Mouse (Mus musculus) G1E (cell line): ENCODE measurements around the gene Prcc. TPM values are rescaled to one million over a fixed set of nuclear protein-coding genes. Genes with fewer than 3 reads are reported as not detected.
A peak's percentile ranks its signal among the peaks of the same experiment; 100 is the strongest.
"Not testable (repeated sequence)": the region's sequence is repeated elsewhere in the genome, so short reads cannot be mapped to it uniquely, and the experiment has no call there.

Experiments used
- ATAC-seq: 2 replicates; pipeline ENCODE4 v1.8.0; 2016; ENCODE audit warnings: mild to moderate bottlenecking; ENCODE audit not compliant: insufficient number of reproducible peaks, poor library complexity, low FRiP score, severe bottlenecking; ENCODE audit errors: extremely low read depth
- DNase-seq: peaks from one replicate; pipeline ENCODE4 v3.0.0; 2012; ENCODE audit warnings: low spot score
- H3K27me3 ChIP-seq: 2 replicates; pipeline ENCODE4 v1.6.1; 2012; ENCODE audit warnings: mild to moderate bottlenecking, low read length, inconsistent platforms; ENCODE audit not compliant: insufficient read depth
- H3K36me3 ChIP-seq: replicated peaks from 2 replicates; pipeline ENCODE3; 2012; ENCODE audit warnings: mild to moderate bottlenecking, inconsistent platforms
- H3K4me1 ChIP-seq: 2 replicates; pipeline ENCODE4 v1.6.1; 2012; ENCODE audit warnings: low read depth, low read length, inconsistent platforms, mixed read lengths; ENCODE audit not compliant: insufficient read depth
- H3K4me3 ChIP-seq: 2 replicates; pipeline ENCODE4 v1.5.1; 2012; ENCODE audit warnings: low read depth, mild to moderate bottlenecking, inconsistent platforms, low read length, moderate library complexity, mixed read lengths
- H3K9me3 ChIP-seq: replicated peaks from 2 replicates; pipeline ENCODE4 v1.6.1; 2012; ENCODE audit warnings: inconsistent platforms
- CTCF ChIP-seq: IDR thresholded peaks from 2 replicates; pipeline ENCODE4 v1.5.1; 2012; ENCODE audit warnings: low read depth, low read length, inconsistent platforms, mixed read lengths
- GATA1 ChIP-seq: IDR thresholded peaks from 2 replicates; pipeline ENCODE4 v1.6.1; 2012; ENCODE audit warnings: borderline replicate concordance, low read length, inconsistent platforms, mixed read lengths
- GATA2 ChIP-seq: IDR thresholded peaks from 2 replicates; pipeline ENCODE4 v1.6.1; 2012; ENCODE audit warnings: low read depth, low read length, inconsistent platforms, borderline replicate concordance
- POLR2AphosphoS5 ChIP-seq: IDR thresholded peaks from 2 replicates; pipeline ENCODE4 v1.6.1; 2012; ENCODE audit warnings: low read depth, low read length, inconsistent platforms; ENCODE audit not compliant: insufficient replicate concordance
- TAL1 ChIP-seq: conservative IDR thresholded peaks from 2 replicates; pipeline ENCODE4 v1.6.1; 2012; ENCODE audit warnings: low read depth, low read length, inconsistent platforms, mixed read lengths
- polyA plus RNA-seq: library from polyadenylated mRNA; stranded (reverse); fragments of >175 nt; gene quantifications from 2 replicates; pipeline ENCODE4 v1.2.3, GENCODE M21; 2012
- total RNA-seq, 2 experiments: library from RNA; stranded (forward) in 1 of 2; stranded (reverse) in 1 of 2; fragments of 200-1000 nt in 1 of 2; fragments of >200 nt in 1 of 2; fragmentation: Nextera tagmentation in 1 of 2; gene quantifications; 2 replicates each; pipeline ENCODE4 v1.2.3; 2014 to 2017

The Prcc gene
- total and polyA plus RNA-seq, 3 experiments: 32.3 to 75.9 (median 41.3) TPM

- H3K36me3 ChIP-seq: peaks cover 31% of the 10 kb centered on the region
- ATAC-seq (no peak), DNase-seq (peak; percentile 49)
- peak overlapping the region; percentile 92 for H3K4me3 ChIP-seq
- no peaks in the 10 kb centered on the region for H3K27me3 ChIP-seq
- H3K4me1 ChIP-seq: peaks cover 30% of the 10 kb centered on the region
- TF ChIP-seq GATA1 (no peak), GATA2 (no peak), POLR2AphosphoS5 (no peak), CTCF (no peak), TAL1 (no peak)
- H3K9me3 ChIP-seq: peaks cover 5% of the 10 kb centered on the region
Observed at GRCm38 (mm10) chr3:87884708-87885251, 628 bp downstream of the Prcc start.

GRCm38 (mm10) chr3:87884291-87884690, 1.1 kb downstream of the Prcc start:
- TF ChIP-seq GATA1 (no peak), TAL1 (no peak), CTCF (no peak), POLR2AphosphoS5 (no peak), GATA2 (no peak)
- ATAC-seq (no peak), DNase-seq (no peak)
- Histone ChIP-seq H3K4me3 (peak overlapping the region; percentile 92), H3K36me3 (peaks cover 32% of the 10 kb centered on the region), H3K9me3 (peaks cover 5% of the 10 kb centered on the region), H3K27me3 (no peaks in the 10 kb centered on the region), H3K4me1 (peaks cover 30% of the 10 kb centered on the region)

DNA sequence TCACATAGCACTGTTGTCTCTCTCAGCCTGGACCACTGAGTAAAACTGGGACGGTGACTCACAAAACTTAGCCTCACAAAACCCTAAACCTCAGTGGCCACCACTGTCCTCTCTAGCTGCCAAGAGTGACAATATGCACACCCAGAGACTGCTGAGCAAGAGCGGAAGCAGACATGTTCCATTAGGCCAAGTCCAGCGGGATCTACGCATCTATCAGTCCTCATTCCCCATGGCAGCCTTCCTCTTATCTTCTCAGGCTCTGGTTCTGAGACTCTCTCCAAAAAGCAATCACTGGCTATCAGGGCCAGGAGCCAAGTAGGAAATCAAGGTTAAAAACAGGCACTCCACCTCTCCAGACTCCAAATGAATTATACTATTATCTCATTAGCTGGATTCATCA, 7.7 kb downstream of the Prcc start:
- Histone ChIP-seq H3K4me1 (peaks cover 6% of the 10 kb centered on the region), H3K27me3 (no peaks in the 10 kb centered on the region), H3K9me3 (no peaks in the 10 kb centered on the region), H3K36me3 (peaks cover 82% of the 10 kb centered on the region), H3K4me3 (no peak overlapping the region)
- no peak for DNase-seq
- TF ChIP-seq GATA1: no peak
- TF ChIP-seq CTCF: no peak
- TF ChIP-seq TAL1: no peak
- TF ChIP-seq GATA2: no peak
- no peak for TF ChIP-seq POLR2AphosphoS5
- ATAC-seq: no peak

- peaks cover 91% of the 10 kb centered on the region for H3K36me3 ChIP-seq
- not testable (repeated sequence) for H3K4me1 ChIP-seq, H3K4me3 ChIP-seq, DNase-seq, ATAC-seq, H3K9me3 ChIP-seq, H3K27me3 ChIP-seq
Observed at GRCm38 (mm10) chr3:87864111-87864510, 21.3 kb downstream of the Prcc start.

DNA sequence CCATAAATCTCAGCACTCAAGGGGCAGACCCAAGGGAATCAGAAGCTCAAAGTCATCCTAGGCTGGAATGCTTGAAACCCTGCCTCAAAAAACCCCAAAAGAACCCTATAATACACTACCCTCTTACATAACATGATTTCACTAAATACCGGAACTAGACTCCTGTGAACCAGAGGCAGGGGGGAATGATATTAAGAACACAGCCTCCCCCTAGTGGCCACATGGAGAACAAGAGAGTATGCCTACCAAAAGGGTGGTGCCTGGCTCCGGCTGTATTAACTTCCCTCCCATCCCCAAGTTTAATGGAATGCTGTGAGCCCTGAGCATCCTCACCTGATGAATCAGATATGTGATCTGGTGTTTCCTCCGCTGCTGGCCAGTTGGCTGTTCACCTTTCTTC, 25.6 kb downstream of the Prcc start:
- Histone ChIP-seq H3K27me3 (no peaks in the 10 kb centered on the region), H3K4me3 (no peak overlapping the region), H3K36me3 (peaks cover 89% of the 10 kb centered on the region), H3K9me3 (no peaks in the 10 kb centered on the region), H3K4me1 (peaks cover 11% of the 10 kb centered on the region)
- 0 out of 2 replicates have a peak, but pooled peaks have one; percentile 15 for ATAC-seq
- peak; percentile 62 for DNase-seq
- peak; percentile 76 for TF ChIP-seq CTCF
- no peak for TF ChIP-seq POLR2AphosphoS5

GRCm38 (mm10) chr3:87857666-87858065, 27.7 kb downstream of the Prcc start:
- Histone ChIP-seq H3K4me1 (peaks cover 5% of the 10 kb centered on the region; the same call in 1 of the 2 replicates), H3K9me3 (no peaks in the 10 kb centered on the region), H3K27me3 (peaks cover 9% of the 10 kb centered on the region), H3K36me3 (peaks cover 71% of the 10 kb centered on the region), H3K4me3 (no peak overlapping the region)
- TF ChIP-seq CTCF: no peak
- TF ChIP-seq TAL1: no peak
- TF ChIP-seq GATA1: no peak
- no peak for TF ChIP-seq POLR2AphosphoS5
- TF ChIP-seq GATA2: no peak
- ATAC-seq: no peak
- no peak for DNase-seq

DNA sequence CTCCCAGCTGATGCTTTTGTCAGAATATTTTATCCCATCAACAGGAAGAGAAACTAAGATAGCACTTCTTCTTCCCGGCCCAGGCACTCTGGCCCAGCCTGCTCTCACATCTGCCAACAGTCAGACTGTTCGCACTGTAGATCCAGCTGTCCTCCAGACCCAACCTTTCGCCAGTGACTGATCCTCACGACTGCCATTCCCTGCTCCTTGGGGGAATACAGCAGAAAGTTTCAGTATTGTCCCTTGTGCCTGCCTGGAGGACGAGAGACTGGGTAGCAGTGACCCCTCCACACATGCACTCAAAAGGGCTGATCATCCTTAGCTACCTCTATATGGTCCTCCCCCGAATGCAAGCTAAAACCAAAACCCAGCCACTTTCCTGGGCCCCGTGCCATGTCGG, 29.5 kb downstream of the Prcc start:
- ATAC-seq (no peak), DNase-seq (no peak)
- Histone ChIP-seq H3K36me3 (peaks cover 55% of the 10 kb centered on the region), H3K4me3 (no peak overlapping the region), H3K9me3 (no peaks in the 10 kb centered on the region), H3K4me1 (peaks cover 5% of the 10 kb centered on the region; the same call in 1 of the 2 replicates), H3K27me3 (peaks cover 25% of the 10 kb centered on the region)
- TF ChIP-seq GATA1 (no peak), CTCF (no peak), TAL1 (no peak), POLR2AphosphoS5 (no peak), GATA2 (no peak)
